Mouse (Mus musculus): Measurements from ENCODE around the gene Nccrp1. TPM values are rescaled to one million over a fixed set of nuclear protein-coding genes. Genes with fewer than 3 reads are reported as not detected.
A peak's percentile ranks its signal among the peaks of the same experiment; 100 is the strongest.
"Not testable (repeated sequence)": the region's sequence is repeated elsewhere in the genome, so short reads cannot be mapped to it uniquely, and the experiment has no call there.

The Nccrp1 gene
- total RNA-seq, 2 experiments from 2014 or later = 0.30 TPM; not detected in 1

DNA sequence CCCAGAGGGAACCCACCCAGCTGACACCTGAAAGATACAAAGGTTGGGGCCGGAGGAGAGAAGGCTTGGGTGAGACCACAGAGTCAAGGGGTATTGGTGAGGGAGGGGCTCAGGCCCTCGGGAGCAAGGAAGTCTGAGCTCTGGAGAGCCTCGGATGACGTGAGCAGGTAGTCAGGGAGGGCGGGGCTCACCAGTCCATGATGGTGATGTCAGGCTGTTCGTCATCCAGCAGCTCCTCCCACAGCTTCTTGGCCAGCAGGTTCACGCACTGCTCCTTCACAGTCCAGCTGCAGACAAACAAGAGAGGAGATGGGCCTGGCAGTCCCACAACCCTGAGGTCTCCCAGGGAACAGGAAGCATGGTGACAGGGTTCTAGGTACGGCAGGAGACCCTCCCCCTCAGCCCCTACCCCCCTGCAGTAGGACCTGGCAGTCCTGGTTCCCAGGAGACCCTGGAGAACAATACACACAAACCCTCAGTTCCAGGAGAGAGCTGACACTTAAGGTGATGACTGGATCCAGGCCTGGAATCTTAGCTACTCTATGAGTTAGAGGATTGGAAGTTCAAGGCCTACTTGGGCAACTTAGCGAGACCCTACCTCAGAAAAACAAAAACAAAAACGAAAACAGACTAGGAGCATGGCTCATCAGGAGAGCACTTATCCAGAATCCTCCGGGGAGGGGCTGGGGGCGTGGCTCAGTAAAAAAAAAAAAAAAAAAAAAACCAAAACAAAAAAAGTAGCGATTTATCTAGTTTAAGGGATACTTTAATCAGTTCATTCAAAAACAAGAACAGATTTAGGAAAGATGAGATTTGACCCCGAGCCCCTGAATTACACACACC, 1.8 kb downstream of the Nccrp1 start:
- no peak for DNase-seq (ENCODE audit: extremely low spot score in 1 of 2, low spot score in 2 of 2)
- intact Hi-C loops (cut with DNase I) = no loop called here
- TF ChIP-seq CTCF (IDR thresholded peaks at IDR 0.05) = no peak
- Histone ChIP-seq H3K4me3 (no peak overlapping the region), H3K27ac (no peak overlapping the region)

DNA sequence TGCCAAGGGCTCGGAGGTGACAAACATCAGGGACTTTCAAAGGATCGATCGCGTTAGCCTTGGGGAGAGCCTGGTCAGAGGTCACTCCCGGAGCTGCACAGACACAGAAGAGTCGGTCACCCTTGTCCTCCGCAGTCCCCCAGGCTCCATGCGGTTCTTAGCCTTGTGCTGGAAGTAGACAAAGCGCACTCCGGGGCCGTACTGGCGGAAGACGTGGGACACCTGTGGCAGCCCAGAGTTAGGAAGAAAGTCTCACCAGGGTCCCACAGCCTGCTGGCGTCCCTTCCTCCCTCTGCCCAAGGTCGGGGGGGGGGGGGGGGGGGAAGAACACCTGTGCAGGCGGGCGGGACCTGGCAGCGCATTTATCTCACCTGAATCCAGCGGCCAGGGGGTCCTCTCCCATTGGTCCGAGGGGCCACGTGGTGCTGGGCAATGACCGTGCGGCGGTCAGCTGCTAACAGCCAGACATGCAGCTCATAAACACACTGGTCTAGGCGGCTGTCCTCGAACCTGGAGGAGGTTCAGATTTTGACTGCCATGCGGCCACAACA, 2.9 kb downstream of the Nccrp1 start:
- no peak for TF ChIP-seq CTCF (IDR thresholded peaks at IDR 0.05)
- Histone ChIP-seq H3K4me3 (no peak overlapping the region), H3K27ac (no peak overlapping the region)
- DNase-seq (ENCODE audit: extremely low spot score in 1 of 2, low spot score in 2 of 2) = no peak
- intact Hi-C loops (cut with DNase I) = no loop called here

DNA sequence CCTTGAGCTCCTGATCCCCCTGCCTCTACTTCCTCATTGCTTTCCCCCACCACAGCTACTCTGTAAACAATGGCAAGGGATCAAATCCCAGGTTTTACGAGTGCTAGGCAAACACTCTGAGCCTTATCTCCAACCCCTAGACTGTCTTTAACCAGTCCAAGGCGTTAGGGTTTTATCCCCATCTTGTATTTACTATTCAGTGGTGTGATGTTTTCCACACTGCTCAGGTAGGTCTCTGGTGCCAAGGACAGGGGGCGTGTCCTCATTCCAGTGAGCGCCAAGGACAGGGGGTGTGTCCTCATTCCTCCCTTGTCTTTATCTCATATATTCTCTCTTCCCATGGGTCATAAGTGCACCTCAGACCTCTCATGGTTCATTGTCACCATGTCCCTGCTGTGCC, 6.5 kb downstream of the Nccrp1 start, which contains the start of gene Sycn:
TSS of gene Sycn (plus strand) at position 360 of the 400 bp plus-strand sequence.
- no peak within 1 kb of the TSS for H3K4me3 ChIP-seq
- intact Hi-C loops (cut with DNase I) = no loop called here

DNA sequence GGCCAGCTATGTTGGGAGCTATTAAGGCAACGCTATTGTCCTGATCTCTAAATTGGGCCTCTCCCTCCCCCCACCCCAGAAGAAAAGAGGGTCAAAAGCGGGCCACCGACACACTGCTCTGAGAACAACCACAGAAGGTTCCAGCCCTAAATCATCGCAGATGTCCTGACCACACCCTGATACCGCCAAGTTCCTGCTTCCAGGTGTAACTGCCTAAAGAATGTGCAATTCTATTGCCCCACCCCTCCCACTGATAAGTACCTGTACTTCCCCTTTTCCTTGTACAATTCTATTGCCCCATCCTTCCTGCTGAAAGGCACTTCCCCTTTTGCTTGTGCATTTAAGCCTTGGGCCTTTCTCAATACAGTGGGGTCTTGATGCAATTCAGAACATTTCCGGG, 8.2 kb downstream of the Nccrp1 start:
- DNase-seq (ENCODE audit: extremely low spot score in 1 of 2, low spot score in 2 of 2); intact Hi-C loops (cut with DNase I); H3K27ac ChIP-seq; H3K4me3 ChIP-seq: not testable (repeated sequence)

More for the DNA sequence above, 6.5 kb downstream of the Nccrp1 start, which contains the start of gene Sycn:
- no peak within 1 kb of the TSS for H3K27ac ChIP-seq
- TF ChIP-seq CTCF (IDR thresholded peaks at IDR 0.05) = no peak
- DNase-seq (ENCODE audit: extremely low spot score in 1 of 2, low spot score in 2 of 2) = no peak

DNA sequence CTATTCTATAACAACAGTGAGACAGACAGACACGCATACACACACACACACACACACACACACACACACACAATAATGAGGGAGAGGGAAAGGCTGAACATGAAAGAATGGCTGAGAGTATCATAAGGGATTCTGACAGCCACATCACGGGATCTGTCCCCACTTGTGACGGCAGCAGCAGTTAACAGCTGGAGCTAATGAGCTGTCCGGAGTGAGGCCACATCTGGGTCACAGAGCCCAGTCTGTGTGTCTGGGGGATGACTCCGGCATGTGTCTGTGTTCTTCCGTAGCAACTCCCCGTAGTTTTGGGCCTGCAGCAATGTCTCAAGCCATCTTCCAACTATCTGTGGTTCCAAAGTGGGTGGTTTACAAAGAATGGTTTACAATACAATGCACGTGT, 15.0 kb downstream of the Nccrp1 start:
- intact Hi-C loops (cut with DNase I) = no loop called here

DNA sequence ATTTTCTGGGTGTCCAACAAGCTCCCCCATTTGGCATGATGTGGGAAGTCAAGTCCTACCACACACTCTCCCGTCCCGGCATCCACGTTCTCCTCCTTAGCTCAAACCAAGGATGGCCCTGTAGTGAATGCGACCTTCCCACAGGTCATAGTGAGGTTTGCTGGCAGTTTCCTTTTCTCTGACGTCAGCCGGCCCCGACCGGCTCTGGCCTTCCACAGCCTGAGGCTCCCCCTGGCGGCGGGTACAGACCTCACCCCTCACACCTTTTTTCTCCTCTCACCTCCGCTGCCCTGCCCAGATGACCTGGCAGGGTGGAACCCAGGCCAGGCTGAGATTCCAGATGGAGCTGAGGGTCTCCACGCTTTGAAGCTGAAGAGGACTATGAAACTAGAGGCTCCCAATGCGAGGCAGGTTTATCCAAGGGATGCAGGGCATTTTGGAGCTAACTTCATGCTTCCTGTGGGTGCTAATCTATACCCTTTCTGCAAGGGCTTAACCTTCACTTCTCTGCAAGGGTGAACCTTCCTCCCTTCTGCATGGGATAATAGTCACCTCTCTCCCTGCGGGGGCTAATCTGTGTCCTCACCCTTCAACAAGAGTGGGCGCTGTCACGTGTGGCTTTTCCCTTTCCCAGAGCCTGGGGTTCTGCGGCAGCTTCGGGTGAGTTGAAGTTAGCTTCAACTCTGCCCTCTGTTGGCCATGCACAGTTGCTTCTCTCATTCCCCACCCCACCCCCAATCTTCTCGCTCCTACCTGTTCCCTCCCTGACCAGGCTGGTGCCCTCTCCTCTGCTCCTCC, 18.9 kb downstream of the Nccrp1 start:
- Histone ChIP-seq H3K27ac (no peak overlapping the region), H3K4me3 (no peak overlapping the region)
- peak; percentile 79 for TF ChIP-seq CTCF (IDR thresholded peaks at IDR 0.05)
- intact Hi-C loops (cut with DNase I) = loop anchor here (1.0 to 5.0 kb wide), 3 partner anchors 36 to 82 kb away; no protein-coding TSS in a partner anchor
- peak; percentile 61 to 67 for DNase-seq (ENCODE audit: extremely low spot score in 1 of 2, low spot score in 2 of 2)

More for the DNA sequence above, 15.0 kb downstream of the Nccrp1 start:
- H3K4me3 ChIP-seq = no peak overlapping the region
- no peak overlapping the region for H3K27ac ChIP-seq
- no peak for DNase-seq (ENCODE audit: extremely low spot score in 1 of 2, low spot score in 2 of 2)
- no peak for TF ChIP-seq CTCF (IDR thresholded peaks at IDR 0.05)

DNA sequence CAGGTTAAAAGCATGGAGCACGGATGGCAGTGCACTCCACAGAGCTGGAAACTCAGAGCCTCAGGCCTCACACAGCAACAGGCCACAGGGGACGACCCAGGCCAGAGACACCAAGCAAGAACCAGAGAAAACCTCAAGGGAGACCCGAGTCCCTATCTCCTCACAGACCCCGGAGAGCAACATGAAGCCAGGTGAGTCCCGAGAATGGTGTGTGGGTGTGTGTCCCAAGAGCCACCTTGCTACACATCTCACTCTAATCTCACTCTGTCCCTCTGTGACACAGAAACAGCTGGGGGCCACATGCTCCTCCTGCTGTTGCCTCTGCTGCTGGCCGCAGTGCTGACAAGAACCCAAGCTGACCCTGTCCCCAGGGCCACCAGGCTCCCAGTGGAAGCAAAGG, 24.5 kb downstream of the Nccrp1 start, which contains the start of gene Ifnl3:
TSS of gene Ifnl3 (plus strand) at position 301 of the 400 bp plus-strand sequence.
- not testable (repeated sequence) for DNase-seq (ENCODE audit: extremely low spot score in 1 of 2, low spot score in 2 of 2); H3K4me3 ChIP-seq; H3K27ac ChIP-seq
- intact Hi-C loops (cut with DNase I) = loop anchor here (1.0 kb wide), 1 partner anchor 13 kb away; no protein-coding TSS in a partner anchor

DNA sequence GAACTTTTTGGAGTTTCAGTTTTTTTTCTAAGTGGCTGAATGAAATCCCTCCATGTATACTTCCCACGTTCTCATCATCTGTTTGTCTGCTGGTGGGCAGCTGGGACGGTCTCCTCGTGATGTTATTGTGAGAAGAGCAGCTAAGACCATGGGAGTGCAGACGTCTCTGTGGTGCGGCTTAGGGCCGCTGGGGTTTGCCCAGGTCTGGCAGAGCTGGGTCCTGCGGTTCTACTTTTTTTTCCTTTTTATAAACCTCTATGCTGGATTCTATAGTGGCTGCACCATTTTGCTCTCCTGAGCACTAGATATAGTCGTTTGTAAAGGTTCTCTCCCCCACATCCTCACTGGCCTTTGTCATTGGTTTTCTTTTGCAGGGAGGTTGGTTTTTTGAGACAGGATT, 35.6 kb downstream of the Nccrp1 start:
- TF ChIP-seq CTCF (IDR thresholded peaks at IDR 0.05) = no peak
- no peak overlapping the region for H3K27ac ChIP-seq
- intact Hi-C loops (cut with DNase I) = no loop called here
- DNase-seq (ENCODE audit: extremely low spot score in 1 of 2, low spot score in 2 of 2) = no peak
- H3K4me3 ChIP-seq = no peak overlapping the region

DNA sequence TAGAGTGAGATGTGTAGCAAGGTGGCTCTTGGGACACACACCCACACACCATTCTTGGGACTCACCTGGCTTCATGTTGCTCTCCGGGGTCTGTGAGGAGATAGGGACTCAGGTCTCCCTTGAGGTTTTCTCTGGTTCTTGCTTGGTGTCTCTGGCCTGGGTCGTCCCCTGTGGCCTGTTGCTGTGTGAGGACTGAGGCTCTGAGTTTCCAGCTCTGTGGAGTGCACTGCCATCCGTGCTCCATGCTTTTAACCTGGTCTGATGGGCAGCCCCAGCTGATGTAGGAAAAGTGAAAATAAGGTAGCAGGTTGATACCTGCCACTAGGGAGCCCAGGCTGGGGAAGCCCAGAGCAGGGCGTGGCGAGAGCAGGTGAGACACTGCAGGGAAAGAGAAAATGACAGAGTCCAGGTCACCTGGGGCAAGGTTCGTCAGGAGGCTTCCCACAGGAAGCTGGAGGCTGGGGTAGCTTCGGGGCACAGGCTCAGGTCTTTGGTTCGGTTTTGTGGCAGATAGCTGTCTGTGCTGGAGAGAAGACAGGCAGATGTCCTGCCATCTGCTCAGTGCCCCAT, 36.6 kb downstream of the Nccrp1 start, which contains the start of gene Ifnl2:
TSS of gene Ifnl2 (minus strand) at position 51 of the 570 bp plus-strand sequence.
- DNase-seq (ENCODE audit: extremely low spot score in 1 of 2, low spot score in 2 of 2); intact Hi-C loops (cut with DNase I); H3K27ac ChIP-seq; H3K4me3 ChIP-seq: not testable (repeated sequence)

DNA sequence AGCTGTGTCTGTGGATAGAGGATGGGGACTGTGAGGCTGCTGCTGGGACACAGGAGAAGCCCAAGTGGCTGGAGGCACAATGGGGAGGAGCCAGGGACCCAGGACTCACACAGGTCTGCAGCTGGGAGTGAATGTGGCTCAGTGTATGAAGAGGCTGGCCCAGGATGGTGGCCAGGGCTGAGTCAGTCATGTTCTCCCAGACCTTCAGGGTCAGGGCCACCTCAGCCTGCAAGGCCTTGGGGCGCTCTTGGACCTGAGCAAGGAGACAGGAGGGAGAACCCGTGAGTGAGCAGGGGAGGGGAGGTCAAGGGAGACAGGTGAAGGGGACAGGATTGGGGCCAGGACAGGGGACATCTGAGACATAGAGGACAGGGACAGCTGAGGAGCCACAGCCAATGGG, 37.9 kb downstream of the Nccrp1 start:
- H3K4me3 ChIP-seq; H3K27ac ChIP-seq; DNase-seq (ENCODE audit: extremely low spot score in 1 of 2, low spot score in 2 of 2): not testable (repeated sequence)
- intact Hi-C loops (cut with DNase I) = loop anchor here (1.0 kb wide), 1 partner anchor 13 kb away; the partner anchor contains the start of gene Ifnl3

DNA sequence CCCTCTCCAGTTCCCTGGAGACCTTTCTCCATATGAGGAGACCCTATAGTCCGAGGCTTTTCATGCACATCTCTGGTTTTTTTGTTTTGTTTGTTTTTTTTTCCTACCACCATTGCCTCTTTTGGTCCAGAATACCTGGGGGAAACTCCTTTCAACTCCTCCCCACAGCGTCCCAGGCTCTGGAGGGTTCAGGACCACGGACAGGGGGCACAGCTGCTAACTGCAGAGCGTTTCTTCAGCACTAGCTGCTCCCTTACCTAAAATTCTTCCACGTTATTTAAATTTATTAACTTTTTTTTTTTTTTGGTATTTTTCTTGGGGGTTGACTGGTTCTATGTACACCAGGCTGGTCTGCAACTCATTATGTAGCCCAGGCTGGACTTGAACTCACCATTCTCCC, 41.5 kb downstream of the Nccrp1 start:
- no peak for TF ChIP-seq CTCF (IDR thresholded peaks at IDR 0.05)
- intact Hi-C loops (cut with DNase I) = no loop called here
- no peak for DNase-seq (ENCODE audit: extremely low spot score in 1 of 2, low spot score in 2 of 2)
- Histone ChIP-seq H3K27ac (no peak overlapping the region), H3K4me3 (no peak overlapping the region)
